Mouse (Mus musculus) stomach, postnatal 0 days (tissue): ENCODE data around the gene Gm853. TPM values are rescaled to one million over a fixed set of nuclear protein-coding genes. Genes with fewer than 3 reads are reported as not detected.

ENCODE experiments used
- ATAC-seq: fragments of 200-750 bp; cut with Nextera tagmentation; 2 replicates; pipeline ENCODE4 v1.8.0; 2017; ENCODE audit not compliant: low FRiP score, low TSS enrichment
- DNase-seq: peaks from one replicate; pipeline ENCODE4 v3.0.0-alpha.2; 2016; ENCODE audit warnings: low spot score
- H3K27ac ChIP-seq: fragments of 300-500 bp; sonication (generic); replicated peaks from 2 replicates; pipeline ENCODE4 v1.5.1; 2014; ENCODE audit warnings: mild to moderate bottlenecking, control low read depth
- H3K27me3 ChIP-seq: fragments of 300-500 bp; sonication (generic); 2 replicates; pipeline ENCODE4 v1.6.1; 2014; ENCODE audit warnings: low read length; ENCODE audit not compliant: control insufficient read depth, insufficient read depth
- H3K36me3 ChIP-seq: fragments of 300-500 bp; sonication (generic); 2 replicates; pipeline ENCODE4 v1.6.1; 2014; ENCODE audit warnings: low read length, mixed read lengths; ENCODE audit not compliant: control insufficient read depth, insufficient read depth
- H3K4me1 ChIP-seq: fragments of 300-500 bp; sonication (generic); replicated peaks from 2 replicates; pipeline ENCODE4 v1.6.1; 2014; ENCODE audit warnings: antibody characterized with exemption; ENCODE audit not compliant: control insufficient read depth, insufficient read depth
- H3K4me2 ChIP-seq: fragments of 300-500 bp; sonication (generic); replicated peaks from 2 replicates; pipeline ENCODE4 v1.6.1; 2014; ENCODE audit warnings: low read depth, mild to moderate bottlenecking, control low read depth, moderate library complexity
- H3K4me3 ChIP-seq: fragments of 300-500 bp; sonication (generic); 2 replicates; pipeline ENCODE4 v1.5.1; 2014; ENCODE audit warnings: low read depth, low read length, control low read depth
- H3K9ac ChIP-seq: fragments of 300-500 bp; sonication (generic); 2 replicates; pipeline ENCODE4 v1.6.1; 2014; ENCODE audit warnings: mild to moderate bottlenecking, low read length, control low read depth, mixed read lengths
- H3K9me3 ChIP-seq: fragments of 300-500 bp; sonication (generic); 2 replicates; pipeline ENCODE4 v1.6.1; 2016; ENCODE audit warnings: low read length; ENCODE audit not compliant: control insufficient read depth
- CTCF ChIP-seq: IDR thresholded peaks from 2 replicates; pipeline ENCODE4 v1.5.1; 2016; ENCODE audit warnings: antibody characterized with exemption, low read depth, mild to moderate bottlenecking, moderate library complexity
- EP300 ChIP-seq: optimal IDR thresholded peaks from 2 replicates; pipeline ENCODE3; 2016; ENCODE audit warnings: antibody characterized with exemption
- WGBS: fragments of 180-500 bp; shearing (Covaris S2); extraction: QIAGEN DNeasy Blood & Tissue Kit; methylation state at CpG from one replicate; pipeline ENCODE4 v1.1.7; 2014; 5-methylcytosine and 5-hydroxymethylcytosine counted together
- polyA plus RNA-seq: library from polyadenylated mRNA; unstranded; fragments of >200 nt; fragmentation: Nextera tagmentation; extraction: Ambion mirVana; gene quantifications from 2 replicates; pipeline ENCODE4 v1.2.1, GENCODE M21; 2015

The Gm853 gene
- polyA plus RNA-seq, 1 experiment from 2014 or later: not detected

DNA sequence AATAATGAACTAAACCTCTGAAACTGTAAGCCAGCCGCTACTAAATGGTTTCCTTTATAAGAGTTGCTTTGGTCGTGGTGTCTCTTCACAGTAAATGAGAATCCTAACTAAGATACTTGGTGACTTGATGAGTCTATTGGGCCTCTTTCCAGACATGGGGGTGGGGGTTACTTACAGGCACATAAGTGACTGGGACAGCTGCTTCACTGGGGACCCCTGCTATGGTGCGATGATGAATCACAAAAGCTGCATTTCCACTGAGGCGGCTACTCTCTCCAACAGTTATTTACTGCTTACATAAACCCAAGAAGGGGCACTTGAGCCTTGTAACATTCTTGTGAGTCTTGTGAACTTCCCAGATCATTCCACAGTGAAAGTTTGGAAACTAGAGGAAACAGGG lies 15.4 kb upstream of the Gm853 start:
- TF ChIP-seq CTCF (no peak), EP300 (no peak)
- no peaks in the 10 kb centered on the region for H3K9me3 ChIP-seq
- H3K4me1 ChIP-seq: no peaks in the 10 kb centered on the region
- WGBS: 88% methylated on average over 4 of the region's 4 CpGs
- H3K4me2 ChIP-seq: no peak overlapping the region
- no peaks in the 10 kb centered on the region for H3K27me3 ChIP-seq
- DNase-seq (no peak), ATAC-seq (no peak)
- no peak overlapping the region for H3K9ac ChIP-seq
- no peaks in the 10 kb centered on the region for H3K36me3 ChIP-seq
- H3K27ac ChIP-seq: no peak overlapping the region
- no peak overlapping the region for H3K4me3 ChIP-seq

DNA sequence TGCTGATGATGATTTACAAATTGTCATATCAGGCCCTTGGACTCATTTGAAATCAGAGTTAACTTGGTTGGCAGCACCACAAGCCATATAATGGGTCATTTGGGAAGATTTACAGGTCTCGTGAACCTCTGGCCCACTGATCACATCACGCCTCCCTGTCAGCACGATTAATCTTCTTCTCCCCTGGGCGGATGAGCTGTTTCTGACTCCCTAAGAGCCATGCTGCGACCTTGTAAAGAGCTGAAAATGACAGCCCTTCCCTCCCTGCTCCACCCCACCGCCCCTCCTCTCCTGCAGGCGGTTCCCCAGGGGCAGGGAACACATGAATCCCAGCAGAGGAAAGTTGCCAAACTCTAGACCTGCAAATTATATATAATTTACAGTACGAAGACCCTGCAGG lies 14.2 kb upstream of the Gm853 start:
- no peak overlapping the region for H3K4me3 ChIP-seq
- ATAC-seq (no peak), DNase-seq (no peak)
- TF ChIP-seq EP300 (no peak), CTCF (no peak)
- no peaks in the 10 kb centered on the region for H3K27me3 ChIP-seq
- no peak overlapping the region for H3K27ac ChIP-seq
- WGBS: 40% methylated on average over 8 of the region's 8 CpGs
- H3K9me3 ChIP-seq: no peaks in the 10 kb centered on the region
- no peaks in the 10 kb centered on the region for H3K36me3 ChIP-seq
- H3K9ac ChIP-seq: no peak overlapping the region
- no peaks in the 10 kb centered on the region for H3K4me1 ChIP-seq
- no peak overlapping the region for H3K4me2 ChIP-seq

DNA sequence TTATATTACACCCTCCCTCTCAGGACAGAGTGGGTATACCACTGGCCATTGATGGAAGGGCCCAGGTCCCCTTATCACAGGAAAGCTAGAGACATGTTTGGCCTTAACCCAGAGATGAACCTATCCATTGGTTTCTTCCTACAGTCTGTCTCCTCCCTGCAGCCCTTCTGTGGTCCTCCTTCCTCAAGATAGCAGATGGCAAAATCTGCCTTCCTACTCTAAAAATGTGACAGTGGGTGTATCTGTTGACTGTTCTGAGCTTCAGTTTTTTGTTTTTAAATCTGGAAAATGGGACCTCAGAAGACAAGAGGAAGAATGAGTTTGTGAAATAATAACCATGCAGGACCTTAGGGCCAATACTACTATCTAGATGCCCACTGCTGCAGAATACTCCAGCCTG lies 1.9 kb upstream of the Gm853 start:
- ATAC-seq (no peak), DNase-seq (no peak)
- Histone ChIP-seq H3K27me3 (no peaks in the 10 kb centered on the region), H3K27ac (no peak overlapping the region), H3K9me3 (no peaks in the 10 kb centered on the region), H3K9ac (no peak overlapping the region), H3K36me3 (no peaks in the 10 kb centered on the region), H3K4me1 (no peaks in the 10 kb centered on the region), H3K4me3 (no peak overlapping the region), H3K4me2 (no peak overlapping the region)
- TF ChIP-seq EP300: no peak
- no peak for TF ChIP-seq CTCF

DNA sequence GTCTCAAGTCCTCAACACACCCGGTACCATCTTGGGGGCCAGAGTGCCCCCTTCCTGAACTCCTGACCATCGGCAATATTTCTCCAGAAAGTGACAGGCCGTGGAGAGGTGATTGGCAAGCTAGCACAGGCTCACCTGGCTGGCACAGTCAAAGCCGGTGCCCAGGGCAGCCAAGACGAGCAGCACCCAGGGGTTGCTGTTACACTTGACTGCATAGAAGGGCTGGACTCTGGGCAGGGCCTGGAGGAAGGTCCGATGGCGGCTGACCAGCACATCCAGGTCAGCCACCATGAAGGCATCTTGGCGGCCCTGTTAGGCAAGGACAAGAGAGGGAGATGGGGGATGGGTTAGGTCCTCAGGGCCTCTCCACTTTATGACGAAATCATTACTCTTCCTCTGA lies 2.0 kb downstream of the Gm853 start:
- WGBS: 82% methylated on average over 9 of the region's 9 CpGs
- no peak for ATAC-seq
- H3K4me3 ChIP-seq: no peak overlapping the region
- no peak overlapping the region for H3K4me2 ChIP-seq
- no peaks in the 10 kb centered on the region for H3K27me3 ChIP-seq
- H3K9ac ChIP-seq: no peak overlapping the region
- H3K9me3 ChIP-seq: no peaks in the 10 kb centered on the region
- H3K36me3 ChIP-seq: no peaks in the 10 kb centered on the region
- DNase-seq: no peak
- H3K27ac ChIP-seq: no peak overlapping the region
- TF ChIP-seq EP300 (no peak), CTCF (no peak)
- no peaks in the 10 kb centered on the region for H3K4me1 ChIP-seq

DNA sequence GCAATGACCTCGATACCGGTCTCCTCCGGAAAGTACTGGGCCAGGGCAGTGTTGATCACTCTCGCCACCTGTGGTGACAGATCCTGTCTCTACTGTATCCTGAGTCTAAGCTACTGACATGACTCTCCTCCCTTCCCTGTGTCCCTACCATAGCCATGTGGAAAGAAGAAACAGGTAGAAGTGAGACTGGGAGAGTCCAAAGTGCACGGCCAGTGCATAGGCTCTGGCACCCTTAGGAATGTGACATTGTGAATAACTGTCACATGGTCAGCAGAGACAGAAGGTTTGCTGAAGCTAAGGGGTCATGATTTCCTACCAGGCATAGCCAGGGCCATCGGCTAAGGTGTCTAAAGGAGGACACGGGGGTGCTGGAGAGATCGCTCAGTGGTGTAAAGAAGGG lies 6.8 kb downstream of the Gm853 start:
- H3K36me3 ChIP-seq: no peaks in the 10 kb centered on the region
- ATAC-seq (0 out of 2 replicates have a peak, but pooled peaks have one; percentile 38), DNase-seq (no peak)
- no peaks in the 10 kb centered on the region for H3K9me3 ChIP-seq
- H3K27ac ChIP-seq: no peak overlapping the region
- no peak overlapping the region for H3K9ac ChIP-seq
- H3K27me3 ChIP-seq: no peaks in the 10 kb centered on the region
- WGBS: 78% methylated on average over 8 of the region's 8 CpGs
- TF ChIP-seq EP300: no peak
- no peak for TF ChIP-seq CTCF
- no peak overlapping the region for H3K4me3 ChIP-seq
- H3K4me2 ChIP-seq: no peak overlapping the region
- no peaks in the 10 kb centered on the region for H3K4me1 ChIP-seq

DNA sequence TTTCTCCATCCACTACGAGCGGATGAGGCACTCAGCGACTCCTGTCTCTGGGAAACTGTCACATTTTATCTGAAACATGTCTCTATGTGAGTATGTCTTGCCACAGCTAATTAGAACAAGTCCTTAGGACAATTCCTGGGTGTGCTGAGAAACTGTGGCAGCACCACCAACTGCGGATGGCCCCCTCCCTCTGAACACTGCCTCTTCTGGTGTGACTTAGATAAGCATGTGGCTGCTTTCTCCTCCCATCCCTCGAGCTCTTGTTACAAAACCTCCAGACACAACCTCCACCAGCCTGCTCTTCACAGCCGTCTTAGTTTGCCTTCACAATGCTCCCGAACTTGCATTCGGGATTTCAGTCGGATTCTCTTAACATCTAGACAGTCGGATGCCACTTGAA lies 8.3 kb downstream of the Gm853 start:
- H3K27ac ChIP-seq: no peak overlapping the region
- H3K4me2 ChIP-seq: no peak overlapping the region
- no peaks in the 10 kb centered on the region for H3K36me3 ChIP-seq
- no peaks in the 10 kb centered on the region for H3K27me3 ChIP-seq
- ATAC-seq (no peak), DNase-seq (no peak)
- no peak overlapping the region for H3K9ac ChIP-seq
- no peak for TF ChIP-seq CTCF
- no peak for TF ChIP-seq EP300
- 69% methylated on average over 10 of the region's 10 CpGs for WGBS
- no peaks in the 10 kb centered on the region for H3K4me1 ChIP-seq
- no peaks in the 10 kb centered on the region for H3K9me3 ChIP-seq
- H3K4me3 ChIP-seq: no peak overlapping the region

DNA sequence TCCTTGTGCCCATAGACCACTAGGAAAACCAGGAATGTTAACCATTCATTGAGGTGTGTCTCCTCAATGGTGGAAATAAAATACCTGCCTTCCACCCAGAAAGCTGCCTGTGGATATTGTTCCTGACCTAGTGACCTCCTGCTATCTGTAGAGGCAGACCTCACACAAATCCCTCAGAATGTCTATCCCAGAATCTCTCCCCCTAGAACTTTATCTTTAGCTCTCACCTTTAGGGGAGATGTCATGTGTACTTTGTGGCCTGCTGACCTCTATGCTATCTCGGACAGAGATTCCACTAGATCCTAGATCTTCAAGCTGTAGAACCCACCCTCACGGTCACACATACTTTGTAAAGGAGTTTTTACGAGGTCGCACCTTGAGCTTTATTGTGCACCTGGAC lies 9.0 kb downstream of the Gm853 start:
- Histone ChIP-seq H3K27ac (no peak overlapping the region), H3K4me1 (no peaks in the 10 kb centered on the region), H3K36me3 (no peaks in the 10 kb centered on the region), H3K4me2 (no peak overlapping the region), H3K4me3 (no peak overlapping the region), H3K27me3 (no peaks in the 10 kb centered on the region), H3K9ac (no peak overlapping the region), H3K9me3 (no peaks in the 10 kb centered on the region)
- DNase-seq: no peak
- no peak for ATAC-seq
- no peak for TF ChIP-seq EP300
- no peak for TF ChIP-seq CTCF
- 64% methylated on average over 4 of the region's 4 CpGs for WGBS
